Mouse (Mus musculus): ENCODE data around the gene Aox2. TPM values are rescaled to one million over a fixed set of nuclear protein-coding genes. Genes with fewer than 3 reads are reported as not detected.

Aox2 gene
- polyA plus RNA-seq, 1 experiment from 2014 or later = 0.02 TPM

- no peaks in the 10 kb centered on the region for H3K27me3 ChIP-seq (replicated peaks; ENCODE audit: insufficient read depth, low read length)
- H3K4me1 ChIP-seq (ENCODE audit: insufficient read depth, low read depth, low read length) = no peaks in the 10 kb centered on the region
- H3K4me3 ChIP-seq (ENCODE audit: low read depth, low read length) = no peak overlapping the region
- H3K9me3 ChIP-seq (ENCODE audit: low read length) = no peaks in the 10 kb centered on the region
- H3K4me2 ChIP-seq (replicated peaks; ENCODE audit: low read depth, low read length) = no peak overlapping the region
- no peak for ATAC-seq
- TF ChIP-seq EP300 (IDR thresholded peaks at IDR 0.05) (no peak), CTCF (IDR thresholded peaks at IDR 0.05) (no peak)
- no peak overlapping the region for H3K9ac ChIP-seq (replicated peaks; ENCODE audit: low read depth)
- H3K36me3 ChIP-seq (ENCODE audit: insufficient read depth, low read length) = no peaks in the 10 kb centered on the region
- DNase-seq (ENCODE audit: low spot score) = no peak
- 70% methylated on average over 6 of the region's 6 CpGs for WGBS
- no peak overlapping the region for H3K27ac ChIP-seq (ENCODE audit: low read length)
Observed at GRCm38 (mm10) chr1:58302015-58302414, 23.9 kb downstream of the Aox2 start.

GRCm38 (mm10) chr1:58303009-58303408 is 24.9 kb downstream of the Aox2 start:
- H3K4me3 ChIP-seq (ENCODE audit: low read depth, low read length) = no peak overlapping the region
- H3K9me3 ChIP-seq (ENCODE audit: low read length) = no peaks in the 10 kb centered on the region
- H3K9ac ChIP-seq (replicated peaks; ENCODE audit: low read depth) = no peak overlapping the region
- H3K4me2 ChIP-seq (replicated peaks; ENCODE audit: low read depth, low read length) = no peak overlapping the region
- TF ChIP-seq EP300 (IDR thresholded peaks at IDR 0.05) = no peak
- TF ChIP-seq CTCF (IDR thresholded peaks at IDR 0.05) = no peak
- WGBS = 87% methylated on average over 6 of the region's 6 CpGs
- H3K27me3 ChIP-seq (replicated peaks; ENCODE audit: insufficient read depth, low read length) = no peaks in the 10 kb centered on the region
- no peaks in the 10 kb centered on the region for H3K36me3 ChIP-seq (ENCODE audit: insufficient read depth, low read length)
- DNase-seq (ENCODE audit: low spot score) (no peak), ATAC-seq (no peak)
- no peak overlapping the region for H3K27ac ChIP-seq (ENCODE audit: low read length)
- no peaks in the 10 kb centered on the region for H3K4me1 ChIP-seq (ENCODE audit: insufficient read depth, low read depth, low read length)

DNA sequence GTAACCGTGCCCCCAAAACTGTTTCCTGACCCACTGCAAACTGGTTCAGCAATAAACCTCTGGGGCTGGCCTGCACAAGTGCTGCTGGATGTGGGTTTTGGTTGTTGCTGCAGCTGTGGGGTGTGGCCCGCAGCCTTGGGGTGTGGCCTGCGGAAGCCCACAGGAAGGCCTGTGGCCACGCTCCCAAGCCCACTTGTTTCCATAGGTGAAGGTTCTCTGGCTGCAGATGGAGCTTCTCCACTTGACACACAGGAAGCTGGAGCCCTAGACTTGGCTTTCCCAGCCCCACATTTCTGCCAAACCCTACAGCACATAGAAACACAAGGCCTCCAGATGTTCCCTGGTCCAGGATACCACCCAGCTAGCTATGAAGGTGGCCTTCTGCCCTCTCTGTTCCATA is 25.6 kb downstream of the Aox2 start:
- Histone ChIP-seq H3K4me2 (replicated peaks; ENCODE audit: low read depth, low read length) (no peak overlapping the region), H3K9me3 (ENCODE audit: low read length) (no peaks in the 10 kb centered on the region), H3K4me3 (ENCODE audit: low read depth, low read length) (no peak overlapping the region), H3K36me3 (ENCODE audit: insufficient read depth, low read length) (no peaks in the 10 kb centered on the region), H3K4me1 (ENCODE audit: insufficient read depth, low read depth, low read length) (no peaks in the 10 kb centered on the region), H3K27me3 (replicated peaks; ENCODE audit: insufficient read depth, low read length) (no peaks in the 10 kb centered on the region), H3K27ac (ENCODE audit: low read length) (no peak overlapping the region), H3K9ac (replicated peaks; ENCODE audit: low read depth) (no peak overlapping the region)
- TF ChIP-seq EP300 (IDR thresholded peaks at IDR 0.05) = no peak
- no peak for TF ChIP-seq CTCF (IDR thresholded peaks at IDR 0.05)
- ATAC-seq (peak; percentile 74), DNase-seq (ENCODE audit: low spot score) (peak; percentile 37)
- WGBS = 63% methylated on average over 4 of the region's 4 CpGs

- 54% methylated on average over 12 of the region's 12 CpGs for WGBS
- Histone ChIP-seq H3K4me2 (replicated peaks; ENCODE audit: low read depth, low read length) (no peak overlapping the region), H3K9ac (replicated peaks; ENCODE audit: low read depth) (no peak overlapping the region), H3K9me3 (ENCODE audit: low read length) (no peaks in the 10 kb centered on the region), H3K27ac (ENCODE audit: low read length) (no peak overlapping the region), H3K4me3 (ENCODE audit: low read depth, low read length) (no peak overlapping the region), H3K4me1 (ENCODE audit: insufficient read depth, low read depth, low read length) (no peaks in the 10 kb centered on the region), H3K36me3 (ENCODE audit: insufficient read depth, low read length) (no peaks in the 10 kb centered on the region), H3K27me3 (replicated peaks; ENCODE audit: insufficient read depth, low read length) (no peaks in the 10 kb centered on the region)
- ATAC-seq (peak; percentile 87), DNase-seq (ENCODE audit: low spot score) (peak; percentile 71)
- no peak for TF ChIP-seq CTCF (IDR thresholded peaks at IDR 0.05)
- TF ChIP-seq EP300 (IDR thresholded peaks at IDR 0.05) = 0 out of 2 replicates have a peak, but pooled peaks have one; percentile 4
Observed at GRCm38 (mm10) chr1:58304296-58304695, 26.2 kb downstream of the Aox2 start.

- DNase-seq (ENCODE audit: low spot score) (no peak), ATAC-seq (no peak; the same call in 1 of the 2 replicates)
- Histone ChIP-seq H3K4me1 (ENCODE audit: insufficient read depth, low read depth, low read length) (no peaks in the 10 kb centered on the region), H3K36me3 (ENCODE audit: insufficient read depth, low read length) (no peaks in the 10 kb centered on the region), H3K27ac (ENCODE audit: low read length) (no peak overlapping the region), H3K9ac (replicated peaks; ENCODE audit: low read depth) (no peak overlapping the region), H3K27me3 (replicated peaks; ENCODE audit: insufficient read depth, low read length) (no peaks in the 10 kb centered on the region), H3K9me3 (ENCODE audit: low read length) (no peaks in the 10 kb centered on the region), H3K4me3 (ENCODE audit: low read depth, low read length) (no peak overlapping the region), H3K4me2 (replicated peaks; ENCODE audit: low read depth, low read length) (no peak overlapping the region)
- TF ChIP-seq CTCF (IDR thresholded peaks at IDR 0.05) (no peak), EP300 (IDR thresholded peaks at IDR 0.05) (no peak)
- WGBS = 56% methylated on average over 8 of the region's 8 CpGs
Observed at GRCm38 (mm10) chr1:58307181-58307580, 29.1 kb downstream of the Aox2 start.

GRCm38 (mm10) chr1:58308594-58308993 is 30.5 kb downstream of the Aox2 start:
- Histone ChIP-seq H3K4me2 (replicated peaks; ENCODE audit: low read depth, low read length) (no peak overlapping the region), H3K9me3 (ENCODE audit: low read length) (no peaks in the 10 kb centered on the region), H3K27me3 (replicated peaks; ENCODE audit: insufficient read depth, low read length) (no peaks in the 10 kb centered on the region), H3K9ac (replicated peaks; ENCODE audit: low read depth) (no peak overlapping the region), H3K4me1 (ENCODE audit: insufficient read depth, low read depth, low read length) (no peaks in the 10 kb centered on the region), H3K27ac (ENCODE audit: low read length) (no peak overlapping the region), H3K4me3 (ENCODE audit: low read depth, low read length) (no peak overlapping the region), H3K36me3 (ENCODE audit: insufficient read depth, low read length) (no peaks in the 10 kb centered on the region)
- no peak for DNase-seq (ENCODE audit: low spot score)
- WGBS = 86% methylated on average over 8 of the region's 8 CpGs
- ATAC-seq = no peak
- no peak for TF ChIP-seq CTCF (IDR thresholded peaks at IDR 0.05)
- TF ChIP-seq EP300 (IDR thresholded peaks at IDR 0.05) = no peak

- Histone ChIP-seq H3K9me3 (ENCODE audit: low read length) (no peaks in the 10 kb centered on the region), H3K4me2 (replicated peaks; ENCODE audit: low read depth, low read length) (no peak overlapping the region), H3K36me3 (ENCODE audit: insufficient read depth, low read length) (no peaks in the 10 kb centered on the region), H3K4me1 (ENCODE audit: insufficient read depth, low read depth, low read length) (no peaks in the 10 kb centered on the region), H3K9ac (replicated peaks; ENCODE audit: low read depth) (no peak overlapping the region), H3K4me3 (ENCODE audit: low read depth, low read length) (no peak overlapping the region), H3K27me3 (replicated peaks; ENCODE audit: insufficient read depth, low read length) (no peaks in the 10 kb centered on the region), H3K27ac (ENCODE audit: low read length) (no peak overlapping the region)
- DNase-seq (ENCODE audit: low spot score) = no peak
- no peak for ATAC-seq
- TF ChIP-seq EP300 (IDR thresholded peaks at IDR 0.05) = no peak
- TF ChIP-seq CTCF (IDR thresholded peaks at IDR 0.05) = no peak
- WGBS = 43% methylated on average over 4 of the region's 4 CpGs
Observed at GRCm38 (mm10) chr1:58309853-58310252, 31.7 kb downstream of the Aox2 start.

Data from lung, postnatal 0 days (tissue).